Mouse (Mus musculus) kidney, embryonic 14.5 days (tissue): Measurements from ENCODE around the gene Cdkal1. TPM values are rescaled to one million over a fixed set of nuclear protein-coding genes. Genes with fewer than 3 reads are reported as not detected.

Experiments used
- ATAC-seq: fragments of 200-750 bp; cut with Nextera tagmentation; 2 replicates; pipeline ENCODE4 v1.8.0; 2017; ENCODE audit warnings: moderate number of reproducible peaks, mild to moderate bottlenecking, moderate TSS enrichment, moderate library complexity; ENCODE audit not compliant: low FRiP score, low TSS enrichment
- H3K27ac ChIP-seq: fragments of 300-500 bp; sonication (generic); 2 replicates; pipeline ENCODE4 v1.5.1; 2014; ENCODE audit warnings: low read depth, mild to moderate bottlenecking, low read length, moderate library complexity, mixed read lengths
- H3K27me3 ChIP-seq: fragments of 300-500 bp; sonication (generic); 2 replicates; pipeline ENCODE4 v1.6.1; 2014; ENCODE audit warnings: mild to moderate bottlenecking, low read length; ENCODE audit not compliant: control insufficient read depth, insufficient read depth
- H3K36me3 ChIP-seq: fragments of 300-500 bp; sonication (generic); 2 replicates; pipeline ENCODE4 v1.6.1; 2014; ENCODE audit warnings: low read length, mixed read lengths; ENCODE audit not compliant: control insufficient read depth, insufficient read depth
- H3K4me1 ChIP-seq: fragments of 300-500 bp; sonication (generic); 2 replicates; pipeline ENCODE4 v1.6.1; 2014; ENCODE audit warnings: low read length, mixed read lengths; ENCODE audit not compliant: control insufficient read depth, insufficient read depth
- H3K4me2 ChIP-seq: fragments of 300-500 bp; sonication (generic); replicated peaks from 2 replicates; pipeline ENCODE4 v1.6.1; 2014; ENCODE audit warnings: low read depth, mild to moderate bottlenecking, low read length
- H3K4me3 ChIP-seq: fragments of 300-500 bp; sonication (generic); 2 replicates; pipeline ENCODE4 v1.5.1; 2014; ENCODE audit warnings: mild to moderate bottlenecking, low read length
- H3K9ac ChIP-seq: fragments of 300-500 bp; sonication (generic); 2 replicates; pipeline ENCODE4 v1.6.1; 2014; ENCODE audit warnings: low read depth, mild to moderate bottlenecking, low read length, moderate library complexity
- H3K9me3 ChIP-seq: fragments of 300-500 bp; sonication (generic); 2 replicates; pipeline ENCODE4 v1.6.1; 2016; ENCODE audit warnings: low read length; ENCODE audit not compliant: control insufficient read depth
- WGBS: fragments of 180-500 bp; shearing (Covaris S2); extraction: QIAGEN DNeasy Blood & Tissue Kit; methylation state at CpG from one replicate; pipeline ENCODE4 v1.1.7; 2014; 5-methylcytosine and 5-hydroxymethylcytosine counted together
- polyA plus RNA-seq: library from polyadenylated mRNA; unstranded; fragments of >200 nt; fragmentation: Nextera tagmentation; extraction: Ambion mirVana; gene quantifications from 2 replicates; pipeline ENCODE4 v1.2.1, GENCODE M21; 2014

Gene Cdkal1
- polyA plus RNA-seq, 1 experiment from 2014 or later, result 35.9 TPM

- Histone ChIP-seq H3K27me3 (no peaks in the 10 kb centered on the region), H3K9ac (no peak overlapping the region), H3K4me1 (no peaks in the 10 kb centered on the region), H3K36me3 (no peaks in the 10 kb centered on the region), H3K9me3 (no peaks in the 10 kb centered on the region), H3K27ac (no peak overlapping the region), H3K4me2 (no peak overlapping the region), H3K4me3 (no peak overlapping the region)
- WGBS, result 61% methylated on average over 4 of the region's 4 CpGs
- ATAC-seq, result no peak
These were observed 577.3 kb downstream of the Cdkal1 start for GRCm38 (mm10) chr13:29278156-29278555.

DNA sequence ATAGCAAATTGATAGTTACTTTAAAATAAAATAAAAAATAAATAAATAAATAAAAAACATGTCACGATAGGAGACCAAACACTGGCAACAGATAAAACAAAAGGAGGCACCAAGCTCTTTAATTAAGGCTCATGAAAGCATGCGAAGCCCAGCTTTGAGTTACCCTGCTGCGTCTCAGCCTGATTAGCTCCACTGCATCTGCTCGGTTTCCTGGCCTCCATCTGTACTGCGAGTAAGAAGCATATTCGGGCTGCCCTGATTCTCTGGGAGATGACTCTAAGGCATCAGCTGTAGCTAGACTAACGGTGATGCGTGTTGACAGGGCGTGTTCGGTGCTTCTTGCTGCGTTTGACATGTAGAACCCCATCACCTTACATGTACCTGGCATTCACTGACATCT is 581.2 kb downstream of the Cdkal1 start:
- H3K36me3 ChIP-seq, result no peaks in the 10 kb centered on the region
- no peaks in the 10 kb centered on the region for H3K9me3 ChIP-seq
- H3K4me3 ChIP-seq, result no peak overlapping the region
- no peaks in the 10 kb centered on the region for H3K27me3 ChIP-seq
- no peak overlapping the region for H3K4me2 ChIP-seq
- WGBS, result 85% methylated on average over 11 of the region's 11 CpGs
- no peaks in the 10 kb centered on the region for H3K4me1 ChIP-seq
- ATAC-seq, result no peak
- H3K27ac ChIP-seq, result no peak overlapping the region
- no peak overlapping the region for H3K9ac ChIP-seq

GRCm38 (mm10) chr13:29273693-29274221 is 581.7 kb downstream of the Cdkal1 start:
- no peak overlapping the region for H3K4me3 ChIP-seq
- no peaks in the 10 kb centered on the region for H3K36me3 ChIP-seq
- no peaks in the 10 kb centered on the region for H3K9me3 ChIP-seq
- H3K27me3 ChIP-seq, result no peaks in the 10 kb centered on the region
- no peak overlapping the region for H3K9ac ChIP-seq
- H3K4me2 ChIP-seq, result no peak overlapping the region
- no peaks in the 10 kb centered on the region for H3K4me1 ChIP-seq
- no peak for ATAC-seq
- WGBS, result 65% methylated on average over 4 of the region's 4 CpGs
- H3K27ac ChIP-seq, result no peak overlapping the region

GRCm38 (mm10) chr13:29271451-29271850 is 584.0 kb downstream of the Cdkal1 start:
- no peak overlapping the region for H3K4me3 ChIP-seq
- H3K4me2 ChIP-seq, result no peak overlapping the region
- no peak overlapping the region for H3K9ac ChIP-seq
- ATAC-seq, result no peak
- H3K27ac ChIP-seq, result no peak overlapping the region
- H3K9me3 ChIP-seq, result no peaks in the 10 kb centered on the region
- no peaks in the 10 kb centered on the region for H3K27me3 ChIP-seq
- H3K36me3 ChIP-seq, result no peaks in the 10 kb centered on the region
- H3K4me1 ChIP-seq, result no peaks in the 10 kb centered on the region

GRCm38 (mm10) chr13:29264015-29264711 is 591.3 kb downstream of the Cdkal1 start:
- H3K9me3 ChIP-seq, result no peaks in the 10 kb centered on the region
- H3K4me2 ChIP-seq, result no peak overlapping the region
- H3K27me3 ChIP-seq, result no peaks in the 10 kb centered on the region
- H3K9ac ChIP-seq, result no peak overlapping the region
- no peaks in the 10 kb centered on the region for H3K36me3 ChIP-seq
- H3K4me1 ChIP-seq, result no peaks in the 10 kb centered on the region
- WGBS, result 85% methylated on average over 11 of the region's 11 CpGs
- ATAC-seq, result no peak
- no peak overlapping the region for H3K27ac ChIP-seq
- H3K4me3 ChIP-seq, result no peak overlapping the region

GRCm38 (mm10) chr13:29262164-29262563 is 593.3 kb downstream of the Cdkal1 start:
- no peaks in the 10 kb centered on the region for H3K36me3 ChIP-seq
- H3K27ac ChIP-seq, result no peak overlapping the region
- H3K4me2 ChIP-seq, result no peak overlapping the region
- ATAC-seq, result no peak
- no peaks in the 10 kb centered on the region for H3K4me1 ChIP-seq
- 94% methylated on average over 4 of the region's 4 CpGs for WGBS
- H3K9ac ChIP-seq, result no peak overlapping the region
- no peak overlapping the region for H3K4me3 ChIP-seq
- H3K9me3 ChIP-seq, result no peaks in the 10 kb centered on the region
- no peaks in the 10 kb centered on the region for H3K27me3 ChIP-seq

DNA sequence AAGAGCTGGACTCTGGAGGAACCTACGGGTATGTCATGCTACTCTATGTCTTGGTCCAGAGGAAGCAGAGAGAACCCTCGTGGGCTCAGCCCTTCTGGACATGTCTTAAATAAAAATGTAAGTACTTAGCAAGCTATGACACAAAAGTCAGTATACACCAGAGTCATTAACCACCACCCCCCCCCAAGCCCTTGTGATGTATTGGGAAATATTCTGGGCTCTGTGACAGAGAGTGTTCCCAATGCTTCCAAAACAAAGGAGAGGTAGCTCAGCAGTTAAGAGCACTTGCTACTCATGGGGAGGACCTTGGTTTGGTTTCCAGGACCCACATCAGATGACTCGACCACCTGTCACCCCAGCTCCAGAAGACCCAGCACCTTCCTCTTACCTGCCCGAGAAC is 606.9 kb downstream of the Cdkal1 start:
- no peaks in the 10 kb centered on the region for H3K9me3 ChIP-seq
- 0 out of 2 replicates have a peak, but pooled peaks cover 4% of the 10 kb centered on the region for H3K4me1 ChIP-seq
- H3K4me3 ChIP-seq, result no peak overlapping the region
- no peaks in the 10 kb centered on the region for H3K36me3 ChIP-seq
- no peak for ATAC-seq
- H3K9ac ChIP-seq, result no peak overlapping the region
- WGBS, result 80% methylated on average over 4 of the region's 4 CpGs
- H3K27me3 ChIP-seq, result no peaks in the 10 kb centered on the region
- H3K4me2 ChIP-seq, result no peak overlapping the region
- H3K27ac ChIP-seq, result no peak overlapping the region

GRCm38 (mm10) chr13:29247800-29248199 is 607.7 kb downstream of the Cdkal1 start:
- Histone ChIP-seq H3K9me3 (no peaks in the 10 kb centered on the region), H3K4me1 (0 out of 2 replicates have a peak, but pooled peaks cover 4% of the 10 kb centered on the region), H3K4me3 (no peak overlapping the region), H3K9ac (no peak overlapping the region), H3K27ac (no peak overlapping the region), H3K4me2 (no peak overlapping the region), H3K36me3 (no peaks in the 10 kb centered on the region), H3K27me3 (no peaks in the 10 kb centered on the region)
- peak; percentile 62; the same call in 1 of the 2 replicates for ATAC-seq
- WGBS, result 8% methylated on average over 3 of the region's 3 CpGs

- H3K4me3 ChIP-seq, result no peak overlapping the region
- H3K9me3 ChIP-seq, result no peaks in the 10 kb centered on the region; the same call in 1 of the 2 replicates
- H3K36me3 ChIP-seq, result no peaks in the 10 kb centered on the region
- no peak for ATAC-seq
- H3K27me3 ChIP-seq, result no peaks in the 10 kb centered on the region
- no peak overlapping the region for H3K4me2 ChIP-seq
- H3K27ac ChIP-seq, result no peak overlapping the region
- WGBS, result 62% methylated on average over 4 of the region's 4 CpGs
- 0 out of 2 replicates have a peak, but pooled peaks cover 5% of the 10 kb centered on the region for H3K4me1 ChIP-seq
- H3K9ac ChIP-seq, result no peak overlapping the region
These were observed 620.4 kb downstream of the Cdkal1 start for GRCm38 (mm10) chr13:29235065-29235464.
